Mouse (Mus musculus) adrenal gland, postnatal 36 days (tissue): ENCODE data around the gene Cxcl10. TPM values are rescaled to one million over a fixed set of nuclear protein-coding genes. Genes with fewer than 3 reads are reported as not detected.
A peak's percentile ranks its signal among the peaks of the same experiment; 100 is the strongest.

Source experiments
- DNase-seq, 2 experiments: peaks; one replicate each; pipeline ENCODE4 v3.0.0; 2021; ENCODE audit warnings: mixed read lengths in 1 of 2
- long read RNA-seq, 2 experiments: library from polyadenylated mRNA; stranded (forward); transcript quantifications; one replicate each; pipeline ENCODE4 v2.0.0; 2021; ENCODE audit warnings: borderline sequencing depth in 2 of 2
- total RNA-seq, 2 experiments: library from RNA; stranded (reverse); gene quantifications; 2 replicates each; pipeline ENCODE4 v1.2.3; 2021

Gene Cxcl10
- total RNA-seq: 1 to 10 TPM in 1 of 2 experiments, under 1 TPM in 1; 0.43 to 1.2 TPM
- long read RNA-seq, experiment 1: 0 reads
- long read RNA-seq, experiment 2, partial matches to known transcripts: 0 of 1 reads
- long read RNA-seq, experiment 2, other reads (novel, unspliced or antisense): 0 of 1 reads

DNA sequence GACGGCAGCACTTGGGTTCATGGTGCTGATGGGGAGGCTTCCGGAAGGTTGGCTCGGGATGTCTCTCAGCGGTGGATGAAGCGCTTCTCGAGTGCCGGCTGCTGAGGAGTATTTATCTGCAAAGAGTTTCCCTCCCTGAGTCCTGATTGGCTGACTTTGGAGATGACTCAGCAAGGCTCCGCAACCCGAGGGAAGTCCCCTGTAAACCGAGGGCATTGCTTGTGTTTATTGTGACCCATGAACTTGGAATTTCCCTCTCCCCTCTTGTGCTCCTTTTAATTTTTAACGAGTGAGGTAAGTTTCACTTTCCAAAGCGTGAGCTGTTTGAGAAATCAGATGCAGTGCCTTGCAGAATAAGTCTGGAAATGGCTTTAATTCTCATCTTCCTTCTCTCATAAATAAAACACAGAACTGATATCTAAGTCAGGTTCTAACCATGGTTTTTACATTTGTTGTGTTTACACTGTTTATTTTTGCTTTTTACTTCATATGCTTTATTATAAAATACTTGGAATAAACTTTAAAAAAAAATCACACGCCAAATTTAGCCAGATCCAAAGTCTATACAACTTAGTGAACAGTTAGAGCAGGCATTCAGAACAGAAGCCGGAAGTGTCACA, at the start of gene Cxcl10:
Cxcl10 (minus strand) TSS at position 96 of the 620 bp plus-strand sequence.
- DNase-seq: peak; percentile 76 to 80

DNA sequence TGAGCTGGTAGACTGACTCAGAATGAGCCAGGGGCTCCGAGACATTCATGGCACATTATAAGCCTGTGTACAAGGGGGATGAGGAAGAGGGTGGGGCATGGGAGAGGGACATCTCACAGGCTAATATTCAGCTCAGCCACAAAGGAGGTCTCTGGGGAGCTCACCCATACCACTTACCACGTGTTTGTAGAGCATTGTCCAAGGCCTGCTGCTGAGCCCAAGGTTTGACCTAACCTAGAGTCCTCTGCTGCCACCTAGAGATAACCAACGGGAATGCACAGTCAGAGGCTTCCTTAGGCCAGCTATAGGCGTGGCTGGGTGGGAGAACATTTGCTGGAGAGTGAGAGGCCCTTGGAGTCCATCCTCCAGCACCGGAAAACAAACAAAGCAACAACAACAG, 49.5 kb upstream of the Cxcl10 start:
- DNase-seq: peak; percentile 79 to 84

DNA sequence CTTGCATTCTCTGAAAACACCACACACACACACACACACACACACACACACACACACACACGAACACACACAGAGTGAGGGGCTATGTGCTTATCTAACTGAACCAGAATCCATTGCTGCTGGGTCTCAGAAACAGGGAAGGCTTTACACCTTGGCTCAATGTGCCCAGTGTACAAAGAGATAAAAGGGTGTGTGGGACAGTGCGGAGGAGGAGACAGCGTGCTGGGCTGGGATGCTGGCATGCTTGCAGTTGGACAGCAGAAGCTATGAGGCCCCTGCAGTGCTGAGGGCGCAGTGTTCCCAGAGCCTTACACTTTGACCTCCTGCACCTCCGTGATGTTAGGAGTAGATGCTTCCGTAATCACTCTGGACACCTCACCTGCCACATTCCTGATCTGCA, 47.8 kb upstream of the Cxcl10 start:
- DNase-seq: no peak

DNA sequence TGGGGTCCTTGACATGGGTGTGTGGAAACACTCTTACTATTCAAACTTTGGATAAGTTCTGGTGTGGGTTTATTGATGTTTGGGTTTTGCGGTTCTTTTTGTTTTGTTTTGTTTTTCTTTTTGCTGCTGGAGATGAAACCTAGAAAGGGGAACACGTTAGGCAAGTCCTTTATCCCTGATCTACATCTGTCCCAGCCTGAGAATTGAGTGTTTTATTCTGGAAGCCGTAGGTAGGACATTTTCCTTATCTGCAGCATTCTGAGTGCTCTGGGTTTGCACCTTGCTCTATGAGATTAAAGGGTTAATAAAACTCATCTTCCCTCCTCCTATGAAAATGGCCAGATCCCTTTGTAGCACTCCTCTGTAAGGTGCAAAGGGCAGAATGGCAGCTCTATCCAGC, 47.1 kb upstream of the Cxcl10 start:
- DNase-seq: no peak

DNA sequence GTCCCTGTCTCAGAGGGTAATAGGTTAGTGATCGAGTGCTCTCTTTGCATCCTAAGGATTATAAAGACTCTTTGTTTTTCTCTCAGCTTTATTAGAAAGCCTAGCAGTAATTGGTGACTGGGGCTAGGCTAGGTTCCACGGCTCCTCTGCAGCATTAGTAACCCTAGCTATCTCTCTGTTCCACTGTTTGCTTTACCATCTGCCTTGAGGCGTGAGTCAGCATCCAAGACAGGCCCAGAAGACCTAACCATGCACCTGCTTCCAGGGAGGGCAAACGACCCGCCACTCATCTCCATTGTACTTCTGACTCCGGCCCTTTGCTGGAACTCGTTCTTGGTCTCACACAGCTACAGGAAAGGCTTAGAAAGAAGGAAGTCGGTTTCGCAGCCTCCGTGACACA, 45.2 kb upstream of the Cxcl10 start:
- no peak for DNase-seq

DNA sequence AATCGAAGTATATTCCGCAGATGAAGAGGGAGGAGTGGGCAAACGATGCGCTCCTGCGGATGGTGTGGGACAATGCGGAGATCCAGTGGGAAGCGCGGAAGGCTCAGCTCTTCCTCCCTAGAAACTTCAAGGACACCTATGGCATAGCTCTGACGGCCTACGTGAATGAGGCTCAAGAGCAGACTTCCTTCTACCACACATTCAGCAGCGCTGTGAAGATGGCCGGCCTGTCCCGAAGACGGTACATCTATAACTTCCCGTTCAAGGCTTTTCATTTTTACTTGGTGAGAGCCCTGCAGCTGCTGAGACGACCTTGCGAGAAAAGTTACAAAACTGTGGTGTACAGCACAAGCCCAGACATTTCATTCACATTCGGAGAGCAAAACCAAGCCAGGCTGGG, 43.9 kb upstream of the Cxcl10 start:
- no peak for DNase-seq

DNA sequence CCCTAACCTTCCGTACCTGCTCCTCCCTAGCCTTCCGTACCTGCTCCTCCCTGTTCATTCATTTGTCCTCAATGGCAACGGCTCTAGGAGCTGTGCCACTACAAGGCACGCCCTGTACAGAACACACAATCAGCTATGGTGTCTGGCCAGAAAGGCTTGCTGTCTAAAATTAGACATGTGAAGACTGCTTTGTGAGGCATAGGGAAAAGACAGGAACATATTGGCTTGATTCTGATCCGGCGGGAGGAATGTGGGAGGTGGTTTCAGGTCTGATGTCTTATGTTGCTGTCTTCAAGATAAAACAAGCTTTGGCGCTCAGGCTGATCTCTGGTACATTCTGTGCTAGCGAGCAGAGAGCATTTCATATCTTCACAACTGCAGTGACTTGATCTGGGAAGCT, 41.9 kb upstream of the Cxcl10 start:
- DNase-seq: no peak

DNA sequence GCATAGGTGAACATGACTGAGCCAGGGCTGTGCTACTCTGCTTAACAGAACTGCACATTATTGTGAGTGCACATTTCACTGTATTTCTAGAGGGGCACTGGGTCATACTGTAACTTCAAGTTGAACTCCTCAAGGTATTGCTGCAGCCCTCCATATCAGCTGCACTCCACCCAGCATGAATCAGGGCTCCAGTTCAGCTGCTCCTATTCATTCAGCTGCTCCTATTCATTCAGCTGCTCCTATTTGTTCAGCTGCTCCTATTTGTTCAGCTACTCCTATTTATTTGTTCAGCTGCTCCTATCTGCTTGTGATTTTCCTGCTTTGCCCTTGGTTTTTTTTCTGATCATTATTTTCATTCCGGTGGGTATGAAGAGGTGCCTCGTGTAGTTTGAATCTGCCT, 41.3 kb upstream of the Cxcl10 start:
- no peak for DNase-seq

DNA sequence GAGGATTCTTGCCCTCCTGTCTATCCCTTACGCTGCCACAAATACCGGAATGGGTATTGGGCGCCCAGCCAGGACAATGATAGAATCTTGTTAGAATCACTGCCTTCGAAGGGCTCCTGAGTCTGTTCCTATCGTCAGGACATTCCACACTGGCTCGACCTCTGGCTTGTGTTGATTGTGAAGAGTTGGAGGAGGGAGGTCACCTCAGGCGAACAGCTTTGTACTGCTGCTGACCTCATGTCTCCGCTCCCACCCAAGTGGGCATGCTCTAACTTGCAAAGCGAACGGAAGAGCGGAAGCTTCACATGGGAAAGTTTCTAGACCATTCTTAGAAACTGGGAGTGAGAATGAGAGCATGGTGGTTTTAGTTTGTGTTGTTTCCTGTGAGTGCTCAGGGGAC, 38.7 kb upstream of the Cxcl10 start:
- DNase-seq: peak; percentile 59 to 60

DNA sequence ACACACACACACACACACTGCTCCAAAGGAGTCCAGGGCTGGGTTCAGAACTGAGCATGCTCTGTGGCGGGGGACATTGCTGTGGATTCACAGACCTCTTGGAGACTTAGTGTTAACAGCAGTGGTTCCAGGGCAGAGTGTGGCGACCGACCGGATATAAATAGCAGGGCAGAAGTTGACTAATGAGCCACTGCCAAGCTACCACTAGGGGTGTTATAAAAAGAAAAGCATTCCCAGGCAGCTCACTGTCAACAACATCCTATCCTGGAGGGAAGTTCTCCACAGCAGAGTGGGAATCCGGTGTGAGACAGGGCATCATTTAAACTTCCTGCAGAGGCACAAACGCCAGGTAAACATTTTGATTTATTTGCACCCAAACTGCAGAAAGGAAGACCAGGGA, 38.0 kb upstream of the Cxcl10 start:
- DNase-seq: peak in 1 of 2 experiments; percentile 35

DNA sequence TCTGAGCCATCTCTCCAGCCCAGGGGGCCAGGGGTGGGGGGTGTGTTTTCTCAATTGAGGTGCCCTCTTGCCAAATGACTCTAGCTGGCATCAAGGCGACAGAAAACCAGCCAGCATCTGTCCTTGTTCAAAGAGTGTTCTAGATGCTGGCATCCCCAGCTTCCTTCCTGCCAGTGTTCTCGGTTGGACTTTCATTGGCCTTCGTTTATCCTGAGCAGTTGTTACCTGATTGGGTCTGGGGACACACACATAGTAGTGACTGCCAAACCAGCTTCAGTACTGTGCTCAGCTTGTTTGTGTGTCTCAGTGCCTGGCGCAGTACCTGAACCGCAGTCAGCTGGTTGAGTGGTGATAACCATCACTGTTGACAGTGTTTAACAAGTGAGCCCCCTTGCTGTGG, 37.4 kb upstream of the Cxcl10 start:
- no peak for DNase-seq

DNA sequence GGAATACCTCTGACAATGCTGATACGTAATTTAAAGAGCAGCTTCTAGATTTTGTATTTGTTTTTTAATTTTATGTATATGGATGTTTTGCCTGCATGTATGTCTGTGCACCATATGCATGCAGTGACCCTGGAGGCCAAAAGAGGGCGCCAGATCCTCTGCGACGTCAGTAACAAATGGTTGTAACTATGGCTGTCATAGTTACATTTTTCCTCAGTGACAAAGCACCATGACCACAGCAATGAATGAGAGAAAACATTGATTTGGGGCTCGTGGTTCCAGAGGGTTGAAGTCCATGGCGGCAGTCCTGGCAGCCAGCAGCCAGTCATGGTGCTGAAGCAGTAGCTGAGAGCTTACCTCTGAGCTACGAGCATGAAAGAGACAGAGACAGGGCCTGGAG, 36.2 kb upstream of the Cxcl10 start:
- peak in 1 of 2 experiments; percentile 52 for DNase-seq

DNA sequence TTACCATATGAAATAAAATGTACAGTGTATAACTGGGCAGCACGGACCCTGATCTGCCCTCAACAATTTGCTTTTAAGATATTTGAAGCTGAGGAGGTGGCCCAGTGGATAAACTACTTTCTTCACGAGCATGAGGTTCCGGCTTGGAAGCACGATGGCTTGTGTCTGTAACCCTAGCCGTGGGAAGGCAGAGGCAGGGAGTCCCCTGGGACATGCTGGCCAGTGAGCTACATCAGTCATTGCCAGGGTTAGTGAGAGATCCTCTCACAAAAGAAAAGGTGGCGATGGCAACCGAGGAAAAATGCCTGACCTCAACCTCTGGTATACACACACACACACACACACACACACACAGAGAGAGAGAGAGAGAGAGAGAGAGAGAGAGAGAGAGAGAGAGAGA, 35.1 kb upstream of the Cxcl10 start:
- DNase-seq: no peak

DNA sequence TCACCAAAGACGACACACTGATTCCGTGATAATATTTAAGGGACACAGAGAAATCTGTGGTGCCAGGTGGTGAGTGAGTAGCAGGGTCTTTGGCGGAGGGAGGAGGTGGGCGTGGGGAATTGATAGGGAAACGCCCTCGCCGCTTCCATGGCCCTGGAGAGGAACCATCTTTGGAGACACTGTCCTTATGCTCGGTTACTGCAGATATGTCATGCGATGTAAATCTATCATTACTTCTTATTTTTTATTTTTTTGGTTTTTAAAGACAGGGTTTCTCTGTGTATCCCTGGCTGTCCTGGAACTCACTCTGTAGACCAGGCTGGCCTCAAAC, 33.6 kb upstream of the Cxcl10 start:
- DNase-seq: no peak

DNA sequence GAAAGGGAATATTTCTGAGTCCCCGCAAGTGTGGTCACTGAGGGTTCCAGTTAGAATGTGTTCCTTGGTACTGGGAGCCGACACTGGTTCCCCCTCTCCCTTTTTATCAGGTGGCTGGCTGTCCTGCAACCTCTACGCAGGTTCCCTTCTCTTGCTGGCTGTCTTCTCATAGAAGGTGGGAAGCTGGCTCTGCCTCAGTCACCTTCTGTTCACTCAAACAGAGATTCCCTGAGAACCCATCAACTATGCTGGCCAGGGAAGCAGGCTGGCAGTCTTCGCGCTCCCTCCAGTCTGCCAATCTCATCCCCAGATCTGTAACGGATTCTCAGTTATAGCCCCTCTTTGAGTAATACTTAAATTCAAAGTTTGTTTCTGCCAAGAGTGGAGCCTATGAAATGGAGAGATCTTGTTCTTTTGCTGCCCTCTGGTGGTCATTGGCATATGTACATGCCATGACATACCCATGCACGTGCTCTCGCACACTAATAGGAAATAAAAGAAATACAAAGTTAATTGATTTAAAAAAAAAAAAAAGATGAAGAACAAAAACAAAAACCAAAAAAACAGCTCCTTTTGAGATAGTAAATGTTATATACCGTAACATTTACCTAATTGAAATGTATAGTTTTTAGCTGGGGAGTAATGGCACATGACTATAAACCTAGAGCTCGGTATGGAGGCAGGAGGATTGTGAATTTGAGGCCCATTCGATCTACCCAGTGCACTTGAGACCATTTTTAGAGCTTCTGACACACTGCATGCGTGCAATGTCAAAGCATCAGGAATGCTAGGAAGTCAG, 33.1 kb upstream of the Cxcl10 start:
- DNase-seq: peak; percentile 73 to 85

DNA sequence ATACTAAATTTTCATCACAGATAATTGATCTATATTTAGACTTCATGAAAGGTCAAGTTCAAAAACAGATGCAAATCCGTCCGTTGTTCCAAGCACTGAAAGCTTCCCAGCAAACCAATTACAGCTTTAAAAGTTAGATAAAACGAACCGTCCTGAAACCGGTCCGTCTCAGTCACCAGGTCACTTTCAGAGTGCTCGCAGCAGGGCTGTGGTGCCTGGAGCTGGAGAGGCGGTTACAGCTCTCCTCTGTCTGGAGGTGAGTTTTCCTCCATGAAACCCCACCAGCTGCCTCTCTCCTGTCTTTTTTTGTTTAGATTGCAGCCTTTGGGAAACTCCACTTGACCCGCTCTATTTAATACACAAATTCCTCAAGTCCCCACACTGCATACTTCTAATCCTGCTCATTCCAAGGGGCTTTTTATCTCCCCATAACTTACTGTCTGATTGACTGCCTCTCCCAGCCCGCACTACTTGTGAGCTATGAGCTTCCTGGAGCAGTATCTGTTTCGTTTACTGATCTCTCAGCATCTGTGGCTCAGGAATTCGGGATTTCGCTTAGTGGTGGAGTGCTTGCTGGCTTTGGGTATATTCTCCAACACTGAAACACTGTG, 28.2 kb upstream of the Cxcl10 start:
- no peak for DNase-seq

DNA sequence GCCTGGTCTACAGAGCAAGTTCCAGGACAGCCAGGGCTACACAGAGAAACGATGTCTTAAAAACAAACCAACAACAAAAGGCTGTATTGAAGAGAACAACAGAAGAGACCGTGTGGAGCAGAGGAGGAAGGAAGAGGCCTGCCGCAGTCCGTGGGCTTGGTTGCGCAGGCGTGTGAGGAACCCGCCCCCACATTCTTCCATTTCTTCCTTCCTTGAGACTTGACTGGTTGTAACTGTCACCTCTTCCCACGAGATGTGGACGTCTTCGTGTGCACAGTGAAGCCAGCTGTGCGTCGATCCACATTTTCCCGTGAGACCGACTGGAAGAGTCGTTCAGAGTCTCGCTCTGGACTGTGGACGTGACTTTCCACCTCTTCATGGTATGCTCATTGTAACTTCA, 26.7 kb upstream of the Cxcl10 start:
- DNase-seq: no peak

DNA sequence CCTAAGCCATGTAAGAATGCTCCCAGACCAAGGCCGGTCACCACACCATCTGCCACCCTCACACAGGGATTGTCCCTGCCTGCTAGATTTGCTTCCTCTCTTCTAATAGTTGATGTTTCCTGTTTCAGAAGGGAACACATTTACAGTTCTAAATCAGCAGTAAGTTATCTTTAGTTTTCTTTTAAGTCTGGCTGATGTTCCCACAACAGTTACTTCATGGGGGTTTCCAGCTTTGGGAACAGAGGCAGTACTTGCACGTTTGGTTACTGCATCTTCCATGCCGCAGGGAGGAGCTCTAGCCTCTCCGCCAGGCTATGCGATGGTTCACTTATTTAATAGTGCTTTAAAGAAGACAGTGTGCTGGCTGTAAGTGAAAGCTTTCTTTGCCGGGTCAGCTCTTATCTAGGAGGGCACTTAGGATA, 26.0 kb upstream of the Cxcl10 start:
- peak; percentile 68 to 78 for DNase-seq

DNA sequence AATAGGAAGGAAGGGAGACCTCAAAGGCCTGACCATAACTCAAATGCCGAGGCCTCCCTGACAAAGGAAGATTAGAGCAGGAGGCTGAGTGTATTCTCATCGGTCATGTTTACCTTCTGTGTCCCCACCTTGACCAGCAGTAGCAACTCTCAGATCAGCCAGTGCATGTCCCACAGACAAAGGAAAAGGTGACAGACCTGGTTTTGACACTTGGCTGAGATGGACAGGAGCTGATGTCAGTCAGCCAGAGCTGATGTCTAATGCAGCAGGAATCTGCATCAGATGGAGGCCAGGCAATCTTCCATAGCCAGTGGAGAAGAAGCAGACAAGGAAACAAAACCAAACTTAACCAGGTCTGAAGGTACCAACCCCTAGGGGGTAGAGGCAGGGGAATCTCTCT, 23.9 kb upstream of the Cxcl10 start:
- no peak for DNase-seq

DNA sequence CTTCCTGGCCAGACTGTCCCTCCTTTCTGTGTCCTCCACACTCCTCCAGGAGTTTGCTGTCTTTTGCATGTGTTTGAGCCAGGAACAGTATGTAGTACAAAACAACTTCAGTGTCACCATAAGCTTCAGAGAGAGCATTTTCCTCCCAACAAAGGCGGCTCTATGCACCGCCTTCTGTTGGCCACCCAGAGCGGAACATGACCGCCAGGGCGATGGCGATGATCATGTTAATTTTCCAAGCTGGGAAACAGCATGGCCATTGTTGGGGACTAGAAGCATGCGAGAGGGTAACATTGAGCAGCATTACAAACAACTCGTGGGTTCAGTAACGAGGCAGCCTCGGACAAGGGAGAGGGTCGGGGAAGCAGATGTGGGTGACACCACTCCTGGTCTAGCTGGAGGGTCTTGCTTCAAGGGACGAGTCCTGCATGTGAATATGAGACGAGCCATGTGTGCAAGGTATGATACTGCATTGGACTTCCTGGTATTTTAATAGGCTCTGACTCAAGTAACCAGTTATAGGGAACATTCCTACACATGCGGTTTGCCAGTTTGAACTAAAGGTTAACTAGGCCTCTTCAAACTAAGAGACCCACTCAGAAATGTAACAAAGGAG, 22.8 kb upstream of the Cxcl10 start:
- DNase-seq: no peak

DNA sequence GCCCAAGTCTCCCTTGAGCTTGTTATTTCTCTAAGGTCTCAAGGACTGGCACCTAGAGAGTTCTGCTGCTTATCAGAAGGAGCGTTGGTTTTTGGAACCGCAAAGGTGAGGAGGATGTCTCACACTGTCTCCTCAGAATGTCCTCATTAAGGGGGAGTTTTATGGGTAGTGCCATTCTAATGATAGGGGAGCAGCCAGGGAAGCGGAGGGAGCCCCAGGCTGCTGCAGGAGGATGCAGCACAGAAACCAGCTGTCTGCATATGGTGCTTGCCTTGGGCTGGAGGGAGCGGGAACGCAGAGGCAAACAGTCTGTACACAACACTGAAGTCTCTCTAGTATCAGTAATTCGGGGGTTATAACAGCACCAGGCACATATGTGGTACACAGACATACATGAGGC, 22.2 kb upstream of the Cxcl10 start:
- no peak for DNase-seq

DNA sequence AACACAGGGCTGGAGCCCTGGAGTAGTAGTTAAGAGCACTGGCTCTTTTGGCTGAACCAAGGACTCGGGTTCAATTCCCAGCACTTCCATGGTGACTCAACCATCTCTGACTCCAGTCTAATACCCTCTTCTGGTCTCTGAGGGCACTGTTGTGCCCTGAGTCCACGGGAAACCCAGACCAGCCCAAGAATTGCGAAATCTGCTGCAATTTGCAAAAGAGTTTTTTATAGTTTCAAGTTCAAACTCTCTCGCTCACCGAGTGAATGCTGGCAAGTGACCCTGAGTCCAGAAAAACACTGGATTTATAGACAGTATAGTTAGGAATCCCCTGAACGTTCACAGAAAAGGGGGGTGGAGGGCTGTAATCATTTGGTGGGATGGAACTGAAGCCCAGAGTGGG, 21.7 kb upstream of the Cxcl10 start:
- DNase-seq: no peak
